Mouse (Mus musculus): Measurements from ENCODE around the gene Elp6. TPM values are rescaled to one million over a fixed set of nuclear protein-coding genes. Genes with fewer than 3 reads are reported as not detected.

Elp6 gene
- polyA plus RNA-seq (2012) = 8.0 and 8.1 TPM in 2 replicates

GRCm38 (mm10) chr9:110304969-110305651, at the start of gene Elp6:
Gene Elp6, plus strand, starts transcription at chr9:110305173.

GRCm38 (mm10) chr9:110333135-110333895, 28.3 kb downstream of the Elp6 start, which contains the start of gene Scap:
Gene Scap, plus strand, starts transcription at chr9:110333288.

Other genes starting within 250 kb of the Elp6 start
- gene Smarcc1, start 187.5 kb upstream of the Elp6 start, polyA plus RNA-seq (2012) = 38.1 and 43.9 TPM in 2 replicates
- gene Dhx30, start 187.3 kb upstream of the Elp6 start, polyA plus RNA-seq (2012) = 19.6 and 21.3 TPM in 2 replicates
- gene Cspg5, start 61.4 kb upstream of the Elp6 start, polyA plus RNA-seq (2012) = 0.12 and 0.16 TPM in 2 replicates
- 231 and 258 TPM in 2 replicates for gene Scap, start 28.1 kb downstream of the Elp6 start, polyA plus RNA-seq (2012)
- gene Ptpn23, start 103.0 kb downstream of the Elp6 start, polyA plus RNA-seq (2012) = 63.0 and 96.4 TPM in 2 replicates
- gene Ngp, start 114.6 kb downstream of the Elp6 start, polyA plus RNA-seq (2012) = 312 and 331 TPM in 2 replicates
- gene Klhl18, start 171.5 kb downstream of the Elp6 start, polyA plus RNA-seq (2012) = 11.6 and 12.2 TPM in 2 replicates
- gene Kif9, start 171.8 kb downstream of the Elp6 start, polyA plus RNA-seq (2012) = 0.01 and 0.12 TPM in 2 replicates
- gene Setd2, start 227.4 kb downstream of the Elp6 start, polyA plus RNA-seq (2012) = 12.9 and 21.6 TPM in 2 replicates

Measured in megakaryocyte-erythroid progenitor cell, adult 5 weeks (primary cell).